Comparison of ENCODE assay signal across 8 mouse cellular contexts in genomic region chr11:69452114-69452867, GRCm38 (mm10). TPM values are rescaled to one million over a fixed set of nuclear protein-coding genes. Genes with fewer than 3 reads are reported as not detected.
A peak's percentile ranks its signal among the peaks of the same experiment; 100 is the strongest.
DNase-seq lines count a peak whose midpoint lies in the region; ATAC-seq and TF ChIP-seq lines count a peak whose summit lies in the region.

No protein-coding gene starts in this region.

- peak; percentile 24 for DNase-seq in hindbrain, embryonic 11.5 days (ENCODE audit: low spot score)
- DNase-seq in kidney, adult 9 months, result peak; percentile 31
- peak; percentile 69 for DNase-seq in lung, postnatal 0 days (ENCODE audit: low spot score)
- no peak for DNase-seq in spleen, postnatal 10 days (ENCODE audit: low spot score in 2 of 2)

- peak; percentile 85 for TF ChIP-seq EP300 in lung, postnatal 0 days (IDR thresholded peaks at IDR 0.05)

- H3K4me1 ChIP-seq in hindbrain, embryonic 11.5 days (replicated peaks; ENCODE audit: control insufficient read depth, insufficient read depth, low read length), result peaks cover 4% of the 10 kb centered on the region; the same call in 1 of the 2 replicates
- H3K4me1 ChIP-seq in hindbrain, embryonic 12.5 days, result peaks cover 18% of the 10 kb centered on the region
- H3K4me1 ChIP-seq in embryonic facial prominence, embryonic 15.5 days, result peaks cover 30% of the 10 kb centered on the region
- no peaks in the 10 kb centered on the region; the same call in 1 of the 2 replicates for H3K4me1 ChIP-seq in lung, postnatal 0 days (ENCODE audit: insufficient read depth, low read depth, low read length)
- H3K4me1 ChIP-seq in midbrain, embryonic 16.5 days (ENCODE audit: control insufficient read depth, insufficient read depth, low read length), result peaks cover 2% of the 10 kb centered on the region

- no peak for TF ChIP-seq CTCF in lung, postnatal 0 days (IDR thresholded peaks at IDR 0.05)

- no peaks in the 10 kb centered on the region for H3K27me3 ChIP-seq in hindbrain, embryonic 11.5 days (ENCODE audit: control insufficient read depth, insufficient read depth, low read length)
- H3K27me3 ChIP-seq in hindbrain, embryonic 12.5 days, result no peaks in the 10 kb centered on the region
- no peaks in the 10 kb centered on the region for H3K27me3 ChIP-seq in embryonic facial prominence, embryonic 15.5 days
- no peaks in the 10 kb centered on the region for H3K27me3 ChIP-seq in lung, postnatal 0 days (replicated peaks; ENCODE audit: insufficient read depth, low read length)
- H3K27me3 ChIP-seq in midbrain, embryonic 16.5 days (ENCODE audit: control insufficient read depth, insufficient read depth, low read depth, low read length), result no peaks in the 10 kb centered on the region

- ATAC-seq in hindbrain, embryonic 11.5 days (ENCODE audit: low FRiP score), result no peak
- ATAC-seq in hindbrain, embryonic 12.5 days (ENCODE audit: low FRiP score), result no peak
- ATAC-seq in embryonic facial prominence, embryonic 15.5 days (ENCODE audit: insufficient number of reproducible peaks, low FRiP score, low TSS enrichment, low read depth), result peak; percentile 73
- ATAC-seq in lung, postnatal 0 days, result peak; percentile 88
- no peak for ATAC-seq in cerebellum, adult (ENCODE audit: insufficient number of reproducible peaks, low FRiP score, low TSS enrichment)
- no peak for ATAC-seq in midbrain, embryonic 16.5 days

- H3K9ac ChIP-seq in hindbrain, embryonic 11.5 days (ENCODE audit: low read depth, low read length), result no peak overlapping the region
- H3K9ac ChIP-seq in hindbrain, embryonic 12.5 days, result no peak overlapping the region
- H3K9ac ChIP-seq in embryonic facial prominence, embryonic 15.5 days, result no peak overlapping the region
- H3K9ac ChIP-seq in lung, postnatal 0 days (replicated peaks; ENCODE audit: low read depth), result no peak overlapping the region
- no peak overlapping the region for H3K9ac ChIP-seq in midbrain, embryonic 16.5 days (ENCODE audit: low read depth, low read length)

- 50% methylated on average over 23 of the region's 23 CpGs for WGBS in hindbrain, embryonic 11.5 days
- 48% methylated on average over 23 of the region's 23 CpGs for WGBS in hindbrain, embryonic 12.5 days
- 30% methylated on average over 23 of the region's 23 CpGs for WGBS in embryonic facial prominence, embryonic 15.5 days
- WGBS in lung, postnatal 0 days, result 43% methylated on average over 23 of the region's 23 CpGs
- WGBS in midbrain, embryonic 16.5 days, result 61% methylated on average over 23 of the region's 23 CpGs

- no peaks in the 10 kb centered on the region for H3K36me3 ChIP-seq in hindbrain, embryonic 11.5 days (ENCODE audit: control insufficient read depth, insufficient read depth, low read length)
- H3K36me3 ChIP-seq in hindbrain, embryonic 12.5 days, result no peaks in the 10 kb centered on the region
- H3K36me3 ChIP-seq in embryonic facial prominence, embryonic 15.5 days, result no peaks in the 10 kb centered on the region
- H3K36me3 ChIP-seq in lung, postnatal 0 days (ENCODE audit: insufficient read depth, low read length), result no peaks in the 10 kb centered on the region
- H3K36me3 ChIP-seq in midbrain, embryonic 16.5 days (ENCODE audit: control insufficient read depth, insufficient read depth, low read length), result no peaks in the 10 kb centered on the region

- no peak overlapping the region for H3K4me3 ChIP-seq in hindbrain, embryonic 11.5 days (ENCODE audit: low read depth, low read length)
- H3K4me3 ChIP-seq in hindbrain, embryonic 12.5 days, result no peak overlapping the region
- 0 out of 2 replicates have a peak overlapping the region, but pooled peaks have one; percentile 4 for H3K4me3 ChIP-seq in embryonic facial prominence, embryonic 15.5 days (replicated peaks)
- H3K4me3 ChIP-seq in lung, postnatal 0 days (ENCODE audit: low read depth, low read length), result 0 out of 2 replicates have a peak overlapping the region, but pooled peaks have one; percentile 4
- H3K4me3 ChIP-seq in midbrain, embryonic 16.5 days (ENCODE audit: low read depth, low read length), result no peak overlapping the region

- no peak overlapping the region for H3K4me2 ChIP-seq in hindbrain, embryonic 11.5 days (replicated peaks; ENCODE audit: low read depth, low read length)
- no peak overlapping the region for H3K4me2 ChIP-seq in hindbrain, embryonic 12.5 days (replicated peaks)
- H3K4me2 ChIP-seq in embryonic facial prominence, embryonic 15.5 days (replicated peaks), result peak overlapping the region; percentile 26
- peak overlapping the region; percentile 25 for H3K4me2 ChIP-seq in lung, postnatal 0 days (replicated peaks; ENCODE audit: low read depth, low read length)
- H3K4me2 ChIP-seq in midbrain, embryonic 16.5 days (ENCODE audit: low read length), result no peak overlapping the region

- no peaks in the 10 kb centered on the region for H3K9me3 ChIP-seq in hindbrain, embryonic 11.5 days (ENCODE audit: control insufficient read depth, low read length)
- H3K9me3 ChIP-seq in hindbrain, embryonic 12.5 days (replicated peaks), result no peaks in the 10 kb centered on the region
- no peaks in the 10 kb centered on the region for H3K9me3 ChIP-seq in embryonic facial prominence, embryonic 15.5 days (replicated peaks)
- H3K9me3 ChIP-seq in lung, postnatal 0 days (ENCODE audit: low read length), result no peaks in the 10 kb centered on the region
- H3K9me3 ChIP-seq in midbrain, embryonic 16.5 days (replicated peaks; ENCODE audit: control insufficient read depth, low read length, poor library complexity, severe bottlenecking), result no peaks in the 10 kb centered on the region

- H3K27ac ChIP-seq in hindbrain, embryonic 11.5 days (ENCODE audit: low read depth, low read length), result no peak overlapping the region
- no peak overlapping the region for H3K27ac ChIP-seq in hindbrain, embryonic 12.5 days
- H3K27ac ChIP-seq in embryonic facial prominence, embryonic 15.5 days (replicated peaks), result peak overlapping the region; percentile 81
- peak overlapping the region; percentile 83 for H3K27ac ChIP-seq in lung, postnatal 0 days (ENCODE audit: low read length)
- no peak overlapping the region for H3K27ac ChIP-seq in midbrain, embryonic 16.5 days (ENCODE audit: low read length)

RNA-seq across cellular contexts. Expression of gene Kdm6b, which starts 38.8 kb away (rescaled TPM):
- polyA plus RNA-seq in hindbrain, embryonic 11.5 days (2014; fragmentation: Nextera tagmentation; extraction: Ambion mirVana), result 33.7 and 40.9 TPM in 2 replicates
- 51.4 and 51.6 TPM in 2 replicates for polyA plus RNA-seq in hindbrain, embryonic 12.5 days (2016; fragmentation: Nextera tagmentation; extraction: Ambion mirVana)
- polyA plus RNA-seq in embryonic facial prominence, embryonic 15.5 days (2015; fragmentation: Nextera tagmentation; extraction: Ambion mirVana), result 35.5 and 37.2 TPM in 2 replicates
- polyA plus RNA-seq in lung, postnatal 0 days (2015; fragmentation: Nextera tagmentation; extraction: Ambion mirVana), result 29.4 and 34.9 TPM in 2 replicates
- polyA plus RNA-seq in midbrain, embryonic 16.5 days (2015; fragmentation: Nextera tagmentation; extraction: Ambion mirVana), result 36.4 and 39.0 TPM in 2 replicates

RNA-seq across cellular contexts. Expression of gene Tmem88, which starts 54.3 kb away (rescaled TPM):
- 15.7 and 17.1 TPM in 2 replicates for polyA plus RNA-seq in hindbrain, embryonic 11.5 days (2014; fragmentation: Nextera tagmentation; extraction: Ambion mirVana)
- 13.2 and 14.8 TPM in 2 replicates for polyA plus RNA-seq in hindbrain, embryonic 12.5 days (2016; fragmentation: Nextera tagmentation; extraction: Ambion mirVana)
- 19.5 and 20.0 TPM in 2 replicates for polyA plus RNA-seq in embryonic facial prominence, embryonic 15.5 days (2015; fragmentation: Nextera tagmentation; extraction: Ambion mirVana)
- polyA plus RNA-seq in lung, postnatal 0 days (2015; fragmentation: Nextera tagmentation; extraction: Ambion mirVana), result 96.5 and 101 TPM in 2 replicates
- polyA plus RNA-seq in midbrain, embryonic 16.5 days (2015; fragmentation: Nextera tagmentation; extraction: Ambion mirVana), result 5.2 and 5.9 TPM in 2 replicates

RNA-seq across cellular contexts. Expression of gene Cyb5d1, which starts 56.9 kb away (rescaled TPM):
- 32.7 and 45.2 TPM in 2 replicates for polyA plus RNA-seq in hindbrain, embryonic 11.5 days (2014; fragmentation: Nextera tagmentation; extraction: Ambion mirVana)
- 48.0 and 50.5 TPM in 2 replicates for polyA plus RNA-seq in hindbrain, embryonic 12.5 days (2016; fragmentation: Nextera tagmentation; extraction: Ambion mirVana)
- 32.6 and 40.9 TPM in 2 replicates for polyA plus RNA-seq in embryonic facial prominence, embryonic 15.5 days (2015; fragmentation: Nextera tagmentation; extraction: Ambion mirVana)
- 16.3 and 16.5 TPM in 2 replicates for polyA plus RNA-seq in lung, postnatal 0 days (2015; fragmentation: Nextera tagmentation; extraction: Ambion mirVana)
- 27.1 and 28.9 TPM in 2 replicates for polyA plus RNA-seq in midbrain, embryonic 16.5 days (2015; fragmentation: Nextera tagmentation; extraction: Ambion mirVana)

RNA-seq across cellular contexts. Expression of gene Naa38, which starts 57.0 kb away (rescaled TPM):
- polyA plus RNA-seq in hindbrain, embryonic 11.5 days (2014; fragmentation: Nextera tagmentation; extraction: Ambion mirVana), result 120 and 124 TPM in 2 replicates
- 94.0 and 103 TPM in 2 replicates for polyA plus RNA-seq in hindbrain, embryonic 12.5 days (2016; fragmentation: Nextera tagmentation; extraction: Ambion mirVana)
- polyA plus RNA-seq in embryonic facial prominence, embryonic 15.5 days (2015; fragmentation: Nextera tagmentation; extraction: Ambion mirVana), result 150 and 158 TPM in 2 replicates
- polyA plus RNA-seq in lung, postnatal 0 days (2015; fragmentation: Nextera tagmentation; extraction: Ambion mirVana), result 126 and 142 TPM in 2 replicates
- 86.2 and 89.6 TPM in 2 replicates for polyA plus RNA-seq in midbrain, embryonic 16.5 days (2015; fragmentation: Nextera tagmentation; extraction: Ambion mirVana)

Comparison
In these comparisons a context has a peak if more than half of its experiments do, and no peak if none do; other contexts are left out.
1. ATAC-seq: peak in embryonic facial prominence, embryonic 15.5 days (single experiment) and lung, postnatal 0 days (single experiment); none in hindbrain, embryonic 11.5 days (single experiment), hindbrain, embryonic 12.5 days (single experiment), cerebellum, adult (single experiment) and midbrain, embryonic 16.5 days (single experiment).
2. DNase-seq: peak in hindbrain, embryonic 11.5 days (single experiment), kidney, adult 9 months (single experiment) and lung, postnatal 0 days (single experiment); none in spleen, postnatal 10 days (0 of 2).
3. H3K27ac ChIP-seq: peak in embryonic facial prominence, embryonic 15.5 days (single experiment) and lung, postnatal 0 days (single experiment); none in hindbrain, embryonic 11.5 days (single experiment), hindbrain, embryonic 12.5 days (single experiment) and midbrain, embryonic 16.5 days (single experiment).
4. H3K4me2 ChIP-seq: peak in embryonic facial prominence, embryonic 15.5 days (single experiment) and lung, postnatal 0 days (single experiment); none in hindbrain, embryonic 11.5 days (single experiment), hindbrain, embryonic 12.5 days (single experiment) and midbrain, embryonic 16.5 days (single experiment).
5. H3K4me3 ChIP-seq: peak in embryonic facial prominence, embryonic 15.5 days (single experiment) and lung, postnatal 0 days (single experiment); none in hindbrain, embryonic 11.5 days (single experiment), hindbrain, embryonic 12.5 days (single experiment) and midbrain, embryonic 16.5 days (single experiment).